Mouse (Mus musculus): Measurements from ENCODE around the gene Eps8l3.

- TF ChIP-seq CTCF (IDR thresholded peaks at IDR 0.05; ENCODE audit: insufficient read depth, low read length) (no peak), POLR2A (IDR thresholded peaks at IDR 0.05; ENCODE audit: borderline replicate concordance, extremely low read depth, low read depth, low read length) (no peak)
Observed at GRCm38 (mm10) chr3:107843406-107843805, 33.6 kb upstream of the Eps8l3 start.
